Comparison of ENCODE assay signal across 8 mouse cellular contexts in the genomic region with DNA sequence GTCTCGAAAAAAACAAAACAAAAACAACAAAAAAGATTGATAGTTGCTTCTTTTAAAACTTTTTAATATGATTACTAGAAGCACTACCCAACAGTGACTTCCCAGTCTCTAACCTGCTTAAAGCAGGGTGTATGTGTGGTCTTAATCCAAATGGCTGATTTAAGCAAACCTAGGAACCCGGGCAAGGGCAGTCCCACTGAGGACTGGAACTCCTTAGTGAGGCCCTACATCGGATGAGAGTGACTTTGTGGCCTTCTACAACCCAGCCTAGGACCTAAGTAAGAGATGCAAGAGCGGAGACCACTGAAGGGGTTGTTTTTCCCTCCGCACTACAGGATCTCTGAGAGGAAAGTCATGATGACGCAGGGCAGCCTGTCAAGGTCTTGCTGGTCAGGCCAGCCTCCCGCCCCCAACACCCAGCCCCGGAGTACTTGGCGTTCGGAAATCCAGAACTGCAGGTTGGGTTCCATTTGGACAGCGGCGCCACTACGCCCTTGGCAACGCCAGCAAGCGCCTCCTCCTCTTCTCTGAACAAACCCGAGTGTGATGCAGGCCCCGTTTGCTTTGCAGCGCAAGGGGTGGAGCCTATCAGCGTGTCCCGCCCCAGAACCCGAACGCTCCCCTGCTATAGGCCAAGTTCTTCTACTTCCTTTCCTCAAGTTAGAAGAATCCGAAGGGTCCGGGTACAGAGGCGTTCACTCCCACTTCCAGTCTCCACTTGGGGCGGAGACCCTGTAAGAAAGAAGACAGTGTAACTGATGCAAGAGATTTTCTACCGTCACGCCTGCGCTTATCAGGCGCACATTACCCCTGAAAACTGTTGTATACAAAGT. TPM values are rescaled to one million over a fixed set of nuclear protein-coding genes. Genes with fewer than 3 reads are reported as not detected.
DNase-seq lines count a peak whose midpoint lies in the region; ATAC-seq and TF ChIP-seq lines count a peak whose summit lies in the region.

A gene (minus strand): TSS at position 612 of the 833 bp plus-strand sequence.

- peaks cover 3% of the 10 kb centered on the region for H3K36me3 ChIP-seq in ES-E14 (ENCODE audit: control insufficient read depth, insufficient read depth, low read length, poor library complexity, severe bottlenecking)
- H3K36me3 ChIP-seq in forebrain, embryonic 15.5 days: peaks cover 8% of the 10 kb centered on the region; the same call in 1 of the 2 replicates
- H3K36me3 ChIP-seq in lung, embryonic 14.5 days (ENCODE audit: insufficient read depth): peaks cover 21% of the 10 kb centered on the region
- peaks cover 9% of the 10 kb centered on the region; the same call in 1 of the 2 replicates for H3K36me3 ChIP-seq in thymus, adult 2 months (ENCODE audit: control insufficient read depth, insufficient read depth, low read length)

- H3K4me2 ChIP-seq in forebrain, embryonic 15.5 days (replicated peaks): peak within 1 kb of the TSS; percentile 51
- peak within 1 kb of the TSS; percentile 67 for H3K4me2 ChIP-seq in lung, embryonic 14.5 days

- in situ Hi-C loops in ES-E14 (cut with MboI; ENCODE audit: low sequenced_read_pairs in 2 of 2, unreplicated experiment in 2 of 2): no loop called here

- intact Hi-C loops in heart, postnatal 36 days (cut with DNase I): no loop called here

- TF ChIP-seq POLR2A in olfactory bulb, adult 2 months (IDR thresholded peaks at IDR 0.05; ENCODE audit: insufficient read depth, low read depth, low read length): peak; percentile 60
- TF ChIP-seq POLR2A in thymus, adult 2 months (IDR thresholded peaks at IDR 0.05; ENCODE audit: control insufficient read depth, extremely low read depth, insufficient read depth, low read length, poor library complexity): peak; percentile 77; the same call in 1 of the 2 replicates

- H3K27ac ChIP-seq in ES-E14 (ENCODE audit: insufficient read depth, low read depth, low read length, poor library complexity, severe bottlenecking): no peak within 1 kb of the TSS
- H3K27ac ChIP-seq in forebrain, embryonic 15.5 days (replicated peaks): peak within 1 kb of the TSS; percentile 55
- H3K27ac ChIP-seq in layer of hippocampus, adult 2 months: peak within 1 kb of the TSS; percentile 87
- peak within 1 kb of the TSS; percentile 79 for H3K27ac ChIP-seq in lung, embryonic 14.5 days (ENCODE audit: low read depth)
- peak within 1 kb of the TSS; percentile 63; the same call in 1 of the 2 replicates for H3K27ac ChIP-seq in olfactory bulb, adult 2 months (ENCODE audit: insufficient read depth, low read depth, low read length)
- no peak within 1 kb of the TSS; the same call in 1 of the 2 replicates for H3K27ac ChIP-seq in thymus, adult 2 months (ENCODE audit: control insufficient read depth, insufficient read depth, low read length)

- 0 out of 4 replicates have a peak, but pooled peaks cover 0 to 2% of the 10 kb centered on the region in 2 experiments for H3K4me1 ChIP-seq in ES-E14 (ENCODE audit: control insufficient read depth in 2 of 2, insufficient read depth in 2 of 2, low read length in 2 of 2, poor library complexity in 1 of 2)
- peaks cover 10% of the 10 kb centered on the region for H3K4me1 ChIP-seq in forebrain, embryonic 15.5 days
- no peaks in the 10 kb centered on the region for H3K4me1 ChIP-seq in lung, embryonic 14.5 days (ENCODE audit: insufficient read depth)
- H3K4me1 ChIP-seq in olfactory bulb, adult 2 months (ENCODE audit: control insufficient read depth, insufficient read depth, low read length): no peaks in the 10 kb centered on the region
- peaks cover 3% of the 10 kb centered on the region for H3K4me1 ChIP-seq in thymus, adult 2 months (replicated peaks; ENCODE audit: control insufficient read depth, insufficient read depth, low read length)

- H3K27me3 ChIP-seq in forebrain, embryonic 15.5 days: no peaks in the 10 kb centered on the region
- no peaks in the 10 kb centered on the region for H3K27me3 ChIP-seq in lung, embryonic 14.5 days (ENCODE audit: insufficient read depth, low read length)
- no peaks in the 10 kb centered on the region for H3K27me3 ChIP-seq in thymus, adult 2 months (ENCODE audit: control insufficient read depth, insufficient read depth, low read length)

- peak within 1 kb of the TSS; percentile 34 to 62 for H3K4me3 ChIP-seq in ES-E14 (ENCODE audit: insufficient read depth in 1 of 2, low read depth in 1 of 2, low read length in 2 of 2, poor library complexity in 1 of 2, severe bottlenecking in 1 of 2)
- H3K4me3 ChIP-seq in forebrain, embryonic 15.5 days: peak within 1 kb of the TSS; percentile 53
- H3K4me3 ChIP-seq in layer of hippocampus, adult 2 months: peak within 1 kb of the TSS; percentile 64
- peak within 1 kb of the TSS; percentile 53 for H3K4me3 ChIP-seq in lung, embryonic 14.5 days (ENCODE audit: low read depth, low read length)
- peak within 1 kb of the TSS; percentile 87 for H3K4me3 ChIP-seq in olfactory bulb, adult 2 months (ENCODE audit: insufficient read depth, low read depth, low read length)
- H3K4me3 ChIP-seq in thymus, adult 2 months (ENCODE audit: control insufficient read depth, insufficient read depth, low read length): peak within 1 kb of the TSS; percentile 62

- ATAC-seq in forebrain, embryonic 15.5 days (replicated peaks): peak; percentile 100
- peak; percentile 100 for ATAC-seq in lung, embryonic 14.5 days (ENCODE audit: insufficient read depth)

- DNase-seq in ES-E14 (ENCODE audit: low read depth, low spot score): peak; percentile 93
- peak; percentile 92 for DNase-seq in cerebellum, adult 11-12 months
- peak; percentile 88 to 89 for DNase-seq in heart, postnatal 36 days
- DNase-seq in layer of hippocampus, adult 2 months (ENCODE audit: low spot score in 2 of 2): peak; percentile 87 to 94
- DNase-seq in lung, embryonic 14.5 days: peak; percentile 96
- peak; percentile 94 for DNase-seq in thymus, adult 2 months

- TF ChIP-seq CTCF in layer of hippocampus, adult 2 months (conservative IDR thresholded peaks at IDR 0.05): 0 out of 2 replicates have a peak, but pooled peaks have one; percentile 6
- no peak for TF ChIP-seq CTCF in lung, embryonic 14.5 days (IDR thresholded peaks at IDR 0.05; ENCODE audit: low read depth)
- TF ChIP-seq CTCF in olfactory bulb, adult 2 months (IDR thresholded peaks at IDR 0.05; ENCODE audit: insufficient read depth, low read depth, low read length): no peak
- TF ChIP-seq CTCF in thymus, adult 2 months (IDR thresholded peaks at IDR 0.05; ENCODE audit: borderline replicate concordance, control insufficient read depth, extremely low read depth, insufficient read depth, low read length, poor library complexity): 0 out of 2 replicates have a peak, but pooled peaks have one; percentile 41

- 3% methylated on average over 30 of the region's 30 CpGs for WGBS in forebrain, embryonic 15.5 days
- WGBS in lung, embryonic 14.5 days: 3% methylated on average over 30 of the region's 30 CpGs
- 2% methylated on average over 30 of the region's 30 CpGs for WGBS in olfactory bulb, adult 2 months
- 3% methylated on average over 30 of the region's 30 CpGs for WGBS in thymus, adult 2 months

- peak within 1 kb of the TSS; percentile 15 for H3K9ac ChIP-seq in ES-E14 (ENCODE audit: insufficient read depth, low read depth, low read length, poor library complexity, severe bottlenecking)
- H3K9ac ChIP-seq in forebrain, embryonic 15.5 days (replicated peaks): peak within 1 kb of the TSS; percentile 61
- H3K9ac ChIP-seq in lung, embryonic 14.5 days: peak within 1 kb of the TSS; percentile 64

- H3K9me3 ChIP-seq in ES-E14 (ENCODE audit: control insufficient read depth, insufficient read depth, low read depth, low read length): no peaks in the 10 kb centered on the region
- no peaks in the 10 kb centered on the region for H3K9me3 ChIP-seq in forebrain, embryonic 15.5 days
- no peaks in the 10 kb centered on the region for H3K9me3 ChIP-seq in lung, embryonic 14.5 days (ENCODE audit: low read depth, low read length)

TF ChIP-seq in ES-E14, 5 proteins besides CTCF, POLR2A, EP300 and RAD21:
- TF ChIP-seq MAFK (IDR thresholded peaks at IDR 0.05; ENCODE audit: insufficient read depth, low read depth, low read length): 0 out of 2 replicates have a peak, but pooled peaks have one; percentile 3
- no peak for TF ChIP-seq ZNF384 (IDR thresholded peaks at IDR 0.05; ENCODE audit: low read depth, low read length)

RNA-seq across cellular contexts. Expression of the gene that starts here (rescaled TPM):
- total RNA-seq in ES-E14 (2012; rRNA removed): 1.2 TPM in 2 replicates
- polyA plus RNA-seq in forebrain, embryonic 15.5 days (2015; fragmentation: Nextera tagmentation; extraction: Ambion mirVana): 10.2 and 10.6 TPM in 2 replicates
- total RNA-seq in heart, postnatal 36 days (2021): 1 to 10 TPM; 7.2 TPM
- 10 to 100 TPM; 14.3 to 16.9 TPM for total RNA-seq in layer of hippocampus, adult 2 months (2021)
- polyA plus RNA-seq in lung, embryonic 14.5 days (2014; fragmentation: Nextera tagmentation; extraction: Ambion mirVana): 6.4 and 6.5 TPM in 2 replicates
- not detected in 2 replicates for polyA plus RNA-seq in olfactory bulb, adult 2 months (2012; ENCODE audit: insufficient read depth, insufficient read length, low replicate concordance, missing spikeins)
- polyA plus RNA-seq in thymus, adult 2 months (2012; rRNA removed): 0.98 and 1.7 TPM in 2 replicates

Comparison
In these comparisons a context has a peak if more than half of its experiments do, and no peak if none do; other contexts are left out.
1. H3K27ac ChIP-seq: peak in forebrain, embryonic 15.5 days (single experiment), layer of hippocampus, adult 2 months (single experiment), lung, embryonic 14.5 days (single experiment) and olfactory bulb, adult 2 months (single experiment); none in ES-E14 (single experiment) and thymus, adult 2 months (single experiment).
2. CTCF ChIP-seq: peak in layer of hippocampus, adult 2 months (single experiment) and thymus, adult 2 months (single experiment); none in lung, embryonic 14.5 days (single experiment) and olfactory bulb, adult 2 months (single experiment).
3. Peak in every context shown above with its lines, with median percentiles within 50 percentile points of each other: DNase-seq, H3K4me3 ChIP-seq and H3K9ac ChIP-seq.